Mouse (Mus musculus): ENCODE data around the gene Dcaf17. TPM values are rescaled to one million over a fixed set of nuclear protein-coding genes. Genes with fewer than 3 reads are reported as not detected.

Dcaf17 gene
- polyA plus RNA-seq, 1 experiment from 2014 or later: 41.0 TPM

DNA sequence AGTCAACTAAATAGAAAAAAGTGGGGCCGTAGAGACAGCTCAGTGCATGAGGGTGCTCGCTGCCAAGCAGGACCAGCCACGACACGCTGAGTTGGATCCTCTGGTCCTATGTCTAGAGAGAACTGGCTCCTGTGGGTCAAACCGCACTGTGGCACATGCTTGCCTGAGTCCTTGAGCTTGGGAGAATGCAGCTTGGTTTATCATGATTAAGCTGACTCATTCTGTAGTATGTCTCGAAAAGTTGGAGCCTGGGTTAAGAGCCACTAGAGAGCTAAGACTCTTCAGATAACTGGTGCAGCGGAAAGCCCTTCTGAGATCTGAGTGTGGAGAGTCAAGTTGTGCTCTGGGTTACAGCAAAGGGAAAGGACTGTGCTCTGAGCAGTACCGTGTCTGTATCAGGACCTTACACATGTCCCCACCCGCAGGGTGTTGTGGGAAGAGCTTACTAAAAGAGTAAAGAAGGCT is 78.9 kb downstream of the Dcaf17 start:
- Histone ChIP-seq H3K36me3 (replicated peaks) (no peaks in the 10 kb centered on the region), H3K27me3 (no peaks in the 10 kb centered on the region), H3K9ac (no peak overlapping the region), H3K4me2 (no peak overlapping the region), H3K4me1 (no peaks in the 10 kb centered on the region), H3K27ac (no peak overlapping the region), H3K4me3 (replicated peaks) (no peak overlapping the region), H3K9me3 (no peaks in the 10 kb centered on the region)
- ATAC-seq (ENCODE audit: low FRiP score): no peak
- 87% methylated on average over 9 of the region's 9 CpGs for WGBS

- no peak overlapping the region for H3K4me3 ChIP-seq (replicated peaks)
These were observed 79.7 kb downstream of the Dcaf17 start for GRCm38 (mm10) chr2:71134836-71135235.

DNA sequence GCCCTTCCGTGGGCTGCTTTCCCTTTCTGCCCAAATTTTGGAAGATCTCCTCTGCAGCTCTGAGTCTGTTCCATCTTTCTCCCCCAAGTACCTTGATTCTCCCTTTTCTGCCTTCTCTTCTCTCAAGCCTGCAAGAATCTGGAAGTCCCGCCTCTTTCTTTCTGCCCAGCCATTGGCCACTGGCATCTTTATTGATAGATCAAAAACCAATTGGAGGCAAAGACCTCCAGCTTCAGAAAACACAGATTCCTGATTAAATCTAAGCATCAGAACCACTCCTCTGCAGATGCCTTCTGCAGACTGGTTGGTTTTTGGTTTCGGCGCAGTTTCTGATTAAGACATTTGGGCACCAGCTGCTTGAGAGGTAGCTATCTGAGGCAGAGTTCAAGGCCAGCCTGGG is 85.5 kb downstream of the Dcaf17 start:
- H3K4me2 ChIP-seq: no peak overlapping the region
- ATAC-seq (ENCODE audit: low FRiP score): no peak
- H3K4me1 ChIP-seq: no peaks in the 10 kb centered on the region
- no peaks in the 10 kb centered on the region for H3K9me3 ChIP-seq
- WGBS: 73% methylated on average over 4 of the region's 4 CpGs
- no peaks in the 10 kb centered on the region for H3K36me3 ChIP-seq (replicated peaks)
- no peak overlapping the region for H3K27ac ChIP-seq
- no peak overlapping the region for H3K4me3 ChIP-seq (replicated peaks)
- H3K27me3 ChIP-seq: no peaks in the 10 kb centered on the region
- H3K9ac ChIP-seq: no peak overlapping the region

More at GRCm38 (mm10) chr2:71134836-71135235, 79.7 kb downstream of the Dcaf17 start:
- Histone ChIP-seq H3K4me2 (no peak overlapping the region), H3K9me3 (no peaks in the 10 kb centered on the region), H3K9ac (no peak overlapping the region), H3K36me3 (replicated peaks) (no peaks in the 10 kb centered on the region), H3K4me1 (no peaks in the 10 kb centered on the region), H3K27ac (no peak overlapping the region), H3K27me3 (no peaks in the 10 kb centered on the region)
- no peak for ATAC-seq (ENCODE audit: low FRiP score)
- WGBS: 82% methylated on average over 5 of the region's 5 CpGs

DNA sequence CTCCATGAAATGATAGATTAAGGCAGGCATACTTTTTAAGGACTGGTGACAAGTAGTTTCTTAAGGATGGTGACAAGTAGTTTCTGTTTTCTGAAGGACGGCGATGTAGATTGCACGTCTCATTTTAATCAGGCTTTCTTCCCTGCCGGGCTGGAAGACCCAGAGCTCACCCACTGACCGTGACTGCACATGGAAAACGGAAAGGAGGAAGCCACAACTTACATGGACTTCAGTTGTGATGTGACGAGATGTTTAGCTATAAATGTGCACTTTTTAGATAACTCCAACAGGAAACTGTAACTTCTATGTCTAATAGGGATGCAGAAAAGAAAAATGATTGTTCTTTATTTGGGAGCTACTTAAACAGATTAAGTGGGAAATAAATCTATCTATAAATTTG is 87.3 kb downstream of the Dcaf17 start:
- Histone ChIP-seq H3K4me2 (no peak overlapping the region), H3K27me3 (no peaks in the 10 kb centered on the region), H3K9ac (no peak overlapping the region), H3K4me1 (no peaks in the 10 kb centered on the region; the same call in 1 of the 2 replicates), H3K27ac (no peak overlapping the region), H3K9me3 (no peaks in the 10 kb centered on the region), H3K4me3 (replicated peaks) (no peak overlapping the region), H3K36me3 (replicated peaks) (no peaks in the 10 kb centered on the region)
- no peak for ATAC-seq (ENCODE audit: low FRiP score)
- WGBS: 81% methylated on average over 7 of the region's 7 CpGs

GRCm38 (mm10) chr2:71145853-71146252 is 90.7 kb downstream of the Dcaf17 start:
- H3K4me1 ChIP-seq: peaks cover 5% of the 10 kb centered on the region
- no peaks in the 10 kb centered on the region for H3K27me3 ChIP-seq
- H3K4me3 ChIP-seq (replicated peaks): no peak overlapping the region
- H3K9ac ChIP-seq: no peak overlapping the region
- no peak for ATAC-seq (ENCODE audit: low FRiP score)
- no peak overlapping the region for H3K4me2 ChIP-seq
- no peaks in the 10 kb centered on the region for H3K9me3 ChIP-seq
- WGBS: 91% methylated on average over 4 of the region's 4 CpGs
- H3K36me3 ChIP-seq (replicated peaks): no peaks in the 10 kb centered on the region
- no peak overlapping the region for H3K27ac ChIP-seq

GRCm38 (mm10) chr2:71146266-71146665 is 91.1 kb downstream of the Dcaf17 start:
- Histone ChIP-seq H3K4me1 (peaks cover 5% of the 10 kb centered on the region), H3K9me3 (no peaks in the 10 kb centered on the region), H3K4me3 (replicated peaks) (no peak overlapping the region), H3K27ac (no peak overlapping the region), H3K36me3 (replicated peaks) (no peaks in the 10 kb centered on the region), H3K9ac (no peak overlapping the region), H3K27me3 (no peaks in the 10 kb centered on the region), H3K4me2 (no peak overlapping the region)
- ATAC-seq (ENCODE audit: low FRiP score): no peak
- 83% methylated on average over 3 of the region's 3 CpGs for WGBS

GRCm38 (mm10) chr2:71147816-71148215 is 92.7 kb downstream of the Dcaf17 start:
- H3K9ac ChIP-seq: no peak overlapping the region
- no peak overlapping the region for H3K27ac ChIP-seq
- no peaks in the 10 kb centered on the region for H3K27me3 ChIP-seq
- H3K36me3 ChIP-seq (replicated peaks): no peaks in the 10 kb centered on the region
- no peak overlapping the region for H3K4me3 ChIP-seq (replicated peaks)
- WGBS: 37% methylated on average over 6 of the region's 6 CpGs
- no peak overlapping the region for H3K4me2 ChIP-seq
- H3K9me3 ChIP-seq: no peaks in the 10 kb centered on the region
- no peak for ATAC-seq (ENCODE audit: low FRiP score)
- H3K4me1 ChIP-seq: peaks cover 5% of the 10 kb centered on the region

Other genes starting within 250 kb of the Dcaf17 start
- gene Tlk1, start 229.6 kb upstream of the Dcaf17 start, polyA plus RNA-seq (2016; fragmentation: Nextera tagmentation; extraction: Ambion mirVana): 31.4 and 40.0 TPM in 2 replicates
- 18.1 and 19.5 TPM in 2 replicates for gene Mettl8, start 255 bp downstream of the Dcaf17 start, polyA plus RNA-seq (2016; fragmentation: Nextera tagmentation; extraction: Ambion mirVana)
- gene Cybrd1, start 62.6 kb downstream of the Dcaf17 start, polyA plus RNA-seq (2016; fragmentation: Nextera tagmentation; extraction: Ambion mirVana): 0.38 and 0.41 TPM in 2 replicates
- 171 and 182 TPM in 2 replicates for gene Dync1i2, start 156.4 kb downstream of the Dcaf17 start, polyA plus RNA-seq (2016; fragmentation: Nextera tagmentation; extraction: Ambion mirVana)